Mouse (Mus musculus): ENCODE measurements around the gene Dmrtc2. TPM values are rescaled to one million over a fixed set of nuclear protein-coding genes. Genes with fewer than 3 reads are reported as not detected.
"Not testable (repeated sequence)": the region's sequence is repeated elsewhere in the genome, so short reads cannot be mapped to it uniquely, and the experiment has no call there.

Dmrtc2 gene
- total RNA-seq (2021), result not detected
- long read RNA-seq, experiment 1, result 0 reads
- long read RNA-seq, experiment 2, result 0 reads

- DNase-seq (ENCODE audit: low spot score in 2 of 2), result no peak
Observed at GRCm38 (mm10) chr7:24869532-24870165, at the start of gene Dmrtc2, which contains the start of gene Lypd4. Gene Dmrtc2 (plus strand): TSS chr7:24870057. Gene Lypd4 (minus strand): TSS chr7:24869941.

GRCm38 (mm10) chr7:24824452-24824851 lies 45.4 kb upstream of the Dmrtc2 start:
- no peak for DNase-seq (ENCODE audit: low spot score in 2 of 2)

- no peak for DNase-seq (ENCODE audit: low spot score in 2 of 2)
Observed at GRCm38 (mm10) chr7:24827181-24827580, 42.7 kb upstream of the Dmrtc2 start.

DNA sequence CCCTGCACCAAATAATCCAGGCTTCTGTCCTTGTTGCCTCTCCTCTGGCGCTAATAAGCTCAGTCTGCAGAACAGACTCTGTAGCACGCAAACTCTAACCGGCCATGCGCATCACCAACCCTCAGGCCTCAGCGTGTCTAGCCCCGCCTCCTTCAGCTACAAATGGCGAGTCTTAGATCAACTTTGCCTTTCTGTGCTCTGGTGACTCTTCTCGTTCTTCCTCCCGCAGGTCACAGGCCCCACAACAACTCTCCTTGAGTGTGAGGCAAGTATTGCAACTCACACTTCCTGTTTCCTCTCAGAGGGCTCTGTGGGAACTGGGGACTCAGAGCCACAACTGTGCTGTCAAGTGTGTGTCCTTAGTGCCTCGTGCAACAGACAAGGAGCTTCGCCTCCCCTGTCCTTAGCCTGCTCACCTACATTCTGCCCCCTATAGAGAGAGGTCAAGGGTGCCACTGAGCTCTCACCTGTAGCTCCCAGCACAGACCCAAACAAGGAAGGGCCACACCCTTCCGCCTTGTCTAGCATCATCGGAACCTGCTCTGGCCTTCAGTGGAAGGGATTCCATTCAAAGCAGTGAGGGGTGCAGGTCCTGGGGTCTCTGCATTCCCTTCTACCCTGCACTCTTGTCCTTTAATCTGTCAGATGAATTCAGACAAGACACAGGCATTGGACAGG lies 31.0 kb upstream of the Dmrtc2 start:
- DNase-seq (ENCODE audit: low spot score in 2 of 2), result not testable (repeated sequence)

DNA sequence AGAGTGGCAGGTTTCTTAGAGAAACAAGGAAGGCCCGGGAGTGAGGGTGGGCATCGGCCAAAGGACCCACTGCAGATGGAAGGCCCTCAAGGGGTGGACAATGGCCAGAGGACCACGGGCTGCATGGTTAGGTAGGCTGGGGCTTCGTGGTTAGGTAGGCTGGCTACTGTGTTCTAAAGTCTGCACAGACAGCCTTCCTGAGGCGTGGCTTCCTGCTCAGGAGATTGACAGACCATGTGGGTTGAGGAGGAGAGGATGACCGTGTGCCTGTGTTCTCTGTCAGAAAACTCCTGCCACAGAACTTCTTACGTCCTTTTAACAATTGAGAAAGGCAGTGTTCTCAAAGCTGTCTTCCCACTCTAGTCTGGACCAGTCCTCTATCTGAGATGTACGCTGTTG lies 30.4 kb upstream of the Dmrtc2 start:
- DNase-seq (ENCODE audit: low spot score in 2 of 2), result no peak

- no peak for DNase-seq (ENCODE audit: low spot score in 2 of 2)
Observed at GRCm38 (mm10) chr7:24840331-24840730, 29.5 kb upstream of the Dmrtc2 start.

DNA sequence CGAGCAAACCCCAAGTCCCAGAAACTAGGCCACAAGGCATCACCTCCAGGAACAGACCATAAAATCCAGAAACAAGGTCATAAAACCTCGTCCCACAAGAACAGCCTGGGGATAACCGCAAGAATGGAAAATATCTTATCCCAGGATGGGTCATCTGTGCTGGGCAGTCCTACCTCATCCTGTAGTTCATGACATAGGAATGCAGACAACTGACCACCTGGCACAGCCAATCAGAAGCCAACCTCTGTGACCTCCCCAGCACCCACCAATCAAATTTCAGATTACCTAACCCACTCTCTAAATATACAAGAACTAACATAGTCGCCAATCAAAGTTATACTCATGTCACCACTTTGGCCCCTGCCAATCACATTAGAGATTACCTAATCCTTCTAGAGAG lies 28.8 kb upstream of the Dmrtc2 start:
- DNase-seq (ENCODE audit: low spot score in 2 of 2), result no peak

DNA sequence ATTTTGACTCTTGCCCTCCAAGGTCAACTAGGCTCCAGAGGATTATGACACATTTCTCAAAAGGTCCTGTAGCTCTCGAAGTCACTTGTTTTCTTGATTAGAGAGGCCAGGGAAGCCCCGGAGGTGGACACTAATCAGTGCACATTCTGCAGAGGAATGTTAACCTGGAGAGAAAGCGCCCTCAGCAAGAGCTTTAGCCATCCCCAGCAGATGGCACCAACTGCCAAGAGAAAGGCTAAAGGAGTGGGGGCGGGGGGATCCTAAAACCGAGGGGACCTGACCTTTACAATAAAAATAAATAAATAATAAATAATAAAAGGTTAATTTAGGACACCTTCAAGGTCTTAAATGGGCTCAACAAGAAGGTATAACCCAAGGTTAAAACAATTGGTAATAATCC lies 25.7 kb upstream of the Dmrtc2 start:
- DNase-seq (ENCODE audit: low spot score in 2 of 2), result no peak

GRCm38 (mm10) chr7:24845181-24845580 lies 24.7 kb upstream of the Dmrtc2 start:
- no peak for DNase-seq (ENCODE audit: low spot score in 2 of 2)

GRCm38 (mm10) chr7:24845713-24846112 lies 24.1 kb upstream of the Dmrtc2 start:
- no peak for DNase-seq (ENCODE audit: low spot score in 2 of 2)

DNA sequence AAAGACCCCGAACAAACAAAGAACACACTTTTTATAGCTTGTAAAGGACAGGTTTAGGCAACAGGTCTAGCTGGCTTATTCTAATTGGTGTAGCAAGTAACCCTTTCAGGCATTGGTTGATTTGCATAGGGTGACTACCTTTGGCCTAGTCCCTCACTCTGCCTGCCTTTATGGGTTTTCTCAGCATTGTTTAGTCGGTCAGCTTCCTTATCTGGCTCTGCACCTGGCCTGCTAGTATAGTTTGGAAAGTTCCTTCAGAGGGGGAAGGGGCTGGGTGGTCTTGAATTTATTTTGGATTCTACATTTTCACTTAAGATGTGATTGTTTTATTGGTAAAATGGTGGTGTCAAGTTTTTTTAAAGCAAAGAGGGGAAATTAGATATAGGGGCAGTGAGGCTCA lies 23.3 kb upstream of the Dmrtc2 start:
- DNase-seq (ENCODE audit: low spot score in 2 of 2), result not testable (repeated sequence)

DNA sequence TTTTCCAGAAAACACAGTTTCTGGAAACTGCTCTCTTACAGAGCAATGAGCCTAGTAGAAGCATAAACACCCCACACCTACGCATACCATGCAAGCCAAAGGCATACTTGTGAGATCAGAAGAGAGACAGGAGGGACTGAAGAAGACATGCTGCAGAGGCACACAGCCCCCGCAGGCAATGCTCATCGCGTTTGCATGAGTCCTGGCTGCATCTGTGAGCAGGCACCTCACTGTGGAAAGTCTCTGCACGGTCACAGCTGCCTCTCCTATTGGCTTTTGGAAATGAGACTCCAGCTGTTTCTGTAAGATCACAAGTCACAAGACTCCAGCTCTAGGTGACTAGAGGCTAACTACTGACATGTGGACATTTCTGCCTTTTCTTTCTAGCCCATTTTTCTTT lies 19.7 kb upstream of the Dmrtc2 start:
- no peak for DNase-seq (ENCODE audit: low spot score in 2 of 2)

DNA sequence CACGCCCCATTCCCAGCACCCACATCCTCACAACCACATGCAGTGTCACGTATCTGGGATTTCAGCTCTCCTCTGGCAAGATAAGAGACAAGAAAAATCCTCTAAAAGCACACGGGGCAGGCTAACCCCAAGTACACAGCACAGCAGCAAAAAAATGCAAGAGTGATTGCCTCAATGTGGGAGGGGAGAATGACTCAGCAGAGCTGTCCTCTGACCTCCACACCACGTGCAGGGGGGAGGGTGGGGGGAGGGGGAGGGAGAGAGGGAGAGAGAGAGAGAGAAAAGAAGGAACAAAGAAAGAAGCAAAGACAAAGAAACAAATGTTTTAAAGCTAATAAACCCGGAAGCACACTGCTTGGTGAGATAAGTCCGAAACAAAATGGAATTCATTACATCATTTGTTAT lies 19.0 kb upstream of the Dmrtc2 start:
- peak in 1 of 2 experiments; percentile 18 for DNase-seq (ENCODE audit: low spot score in 2 of 2)

- no peak for DNase-seq (ENCODE audit: low spot score in 2 of 2)
Observed at GRCm38 (mm10) chr7:24851596-24852325, 18.1 kb upstream of the Dmrtc2 start.

GRCm38 (mm10) chr7:24852557-24853232 lies 17.2 kb upstream of the Dmrtc2 start:
- DNase-seq (ENCODE audit: low spot score in 2 of 2), result no peak

DNA sequence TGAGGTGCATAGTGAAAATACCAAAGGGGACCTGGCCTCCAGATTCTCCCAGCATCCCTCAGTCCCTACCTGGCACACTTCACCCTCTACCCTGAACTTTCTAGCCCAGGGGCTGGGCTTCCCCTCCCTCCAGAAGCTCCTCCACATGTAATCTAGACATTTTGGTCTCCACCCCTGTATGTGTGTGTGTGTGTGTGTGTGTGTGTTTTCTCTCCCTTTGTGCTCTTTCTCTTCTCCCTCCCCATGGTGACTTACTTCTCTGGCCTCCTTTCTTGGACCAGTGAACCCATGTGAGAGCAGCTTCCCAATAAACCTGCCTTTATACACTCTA lies 16.7 kb upstream of the Dmrtc2 start:
- no peak for DNase-seq (ENCODE audit: low spot score in 2 of 2)

DNA sequence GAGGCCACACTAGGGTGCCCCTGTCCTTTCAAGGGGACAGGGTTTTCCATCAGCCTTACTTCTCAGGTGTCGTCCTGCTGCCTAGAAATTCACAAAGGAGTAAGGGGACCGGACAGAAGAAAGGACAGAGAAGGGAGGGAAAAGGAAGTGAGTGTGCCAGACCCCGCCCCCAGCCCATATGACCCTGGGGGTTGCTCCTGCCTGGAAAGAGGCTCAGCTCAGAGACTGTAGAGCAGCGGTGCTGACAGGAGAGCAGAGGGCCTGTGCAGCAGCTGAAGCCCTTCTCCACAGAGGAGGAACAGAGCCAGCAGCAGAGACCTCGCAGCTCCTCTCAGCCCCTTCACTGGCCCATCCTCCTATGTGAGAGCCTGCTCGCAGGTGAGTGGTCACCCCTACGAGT lies 16.2 kb upstream of the Dmrtc2 start:
- DNase-seq (ENCODE audit: low spot score in 2 of 2), result no peak

- no peak for DNase-seq (ENCODE audit: low spot score in 2 of 2)
Observed at GRCm38 (mm10) chr7:24856460-24857120, 13.3 kb upstream of the Dmrtc2 start.

- DNase-seq (ENCODE audit: low spot score in 2 of 2), result no peak
Observed at GRCm38 (mm10) chr7:24859234-24859633, 10.6 kb upstream of the Dmrtc2 start.

GRCm38 (mm10) chr7:24861913-24862312 lies 7.9 kb upstream of the Dmrtc2 start, which contains the start of gene Gm9844:
Gene Gm9844 (plus strand): TSS chr7:24862213.
- DNase-seq (ENCODE audit: low spot score in 2 of 2), result no peak

- DNase-seq (ENCODE audit: low spot score in 2 of 2), result no peak
Observed at GRCm38 (mm10) chr7:24862853-24863252, 7.0 kb upstream of the Dmrtc2 start.

Data from adrenal gland, adult 18-20 months (tissue).